Mouse (Mus musculus): ENCODE measurements around the gene Ccn2. TPM values are rescaled to one million over a fixed set of nuclear protein-coding genes. Genes with fewer than 3 reads are reported as not detected.
"Not testable (repeated sequence)": the region's sequence is repeated elsewhere in the genome, so short reads cannot be mapped to it uniquely, and the experiment has no call there.

Gene Ccn2
- polyA plus RNA-seq, 1 experiment from 2014 or later, result 1.4 TPM

GRCm38 (mm10) chr10:24615799-24616198, 20.6 kb downstream of the Ccn2 start:
- Histone ChIP-seq H3K9ac (replicated peaks; ENCODE audit: low read length) (no peak overlapping the region), H3K4me1 (ENCODE audit: control insufficient read depth, insufficient read depth, low read length) (no peaks in the 10 kb centered on the region), H3K27ac (replicated peaks; ENCODE audit: low read depth, low read length) (no peak overlapping the region), H3K9me3 (ENCODE audit: control insufficient read depth, low read length) (no peaks in the 10 kb centered on the region), H3K4me2 (ENCODE audit: low read length) (no peak overlapping the region), H3K4me3 (replicated peaks; ENCODE audit: low read depth, low read length) (no peak overlapping the region), H3K27me3 (ENCODE audit: control insufficient read depth, insufficient read depth, low read length) (no peaks in the 10 kb centered on the region), H3K36me3 (ENCODE audit: control insufficient read depth, insufficient read depth, low read length) (no peaks in the 10 kb centered on the region)
- ATAC-seq (ENCODE audit: low FRiP score, low TSS enrichment) (no peak), DNase-seq (no peak)
- 84% methylated on average over 6 of the region's 6 CpGs for WGBS

- not testable (repeated sequence) for H3K27ac ChIP-seq (replicated peaks; ENCODE audit: low read depth, low read length); H3K4me3 ChIP-seq (replicated peaks; ENCODE audit: low read depth, low read length); ATAC-seq (ENCODE audit: low FRiP score, low TSS enrichment); H3K4me2 ChIP-seq (ENCODE audit: low read length); DNase-seq; H3K27me3 ChIP-seq (ENCODE audit: control insufficient read depth, insufficient read depth, low read length); H3K4me1 ChIP-seq (ENCODE audit: control insufficient read depth, insufficient read depth, low read length); H3K36me3 ChIP-seq (ENCODE audit: control insufficient read depth, insufficient read depth, low read length); H3K9me3 ChIP-seq (ENCODE audit: control insufficient read depth, low read length); H3K9ac ChIP-seq (replicated peaks; ENCODE audit: low read length)
- WGBS, result 91% methylated on average over 1 of the region's 1 CpGs
Observed at GRCm38 (mm10) chr10:24616572-24616971, 21.3 kb downstream of the Ccn2 start.

- DNase-seq, result peak; percentile 56
Observed at GRCm38 (mm10) chr10:24621572-24621971, 26.3 kb downstream of the Ccn2 start.

GRCm38 (mm10) chr10:24622586-24622985, 27.3 kb downstream of the Ccn2 start:
- no peaks in the 10 kb centered on the region for H3K27me3 ChIP-seq (ENCODE audit: control insufficient read depth, insufficient read depth, low read length)
- no peaks in the 10 kb centered on the region for H3K9me3 ChIP-seq (ENCODE audit: control insufficient read depth, low read length)
- H3K9ac ChIP-seq (replicated peaks; ENCODE audit: low read length), result no peak overlapping the region
- DNase-seq (peak; percentile 69), ATAC-seq (ENCODE audit: low FRiP score, low TSS enrichment) (no peak)
- no peaks in the 10 kb centered on the region for H3K36me3 ChIP-seq (ENCODE audit: control insufficient read depth, insufficient read depth, low read length)
- H3K27ac ChIP-seq (replicated peaks; ENCODE audit: low read depth, low read length), result no peak overlapping the region
- no peak overlapping the region for H3K4me2 ChIP-seq (ENCODE audit: low read length)
- no peaks in the 10 kb centered on the region for H3K4me1 ChIP-seq (ENCODE audit: control insufficient read depth, insufficient read depth, low read length)
- WGBS, result 28% methylated on average over 7 of the region's 7 CpGs
- H3K4me3 ChIP-seq (replicated peaks; ENCODE audit: low read depth, low read length), result no peak overlapping the region

More at GRCm38 (mm10) chr10:24621572-24621971, 26.3 kb downstream of the Ccn2 start:
- Histone ChIP-seq H3K27ac (replicated peaks; ENCODE audit: low read depth, low read length) (no peak overlapping the region), H3K9me3 (ENCODE audit: control insufficient read depth, low read length) (no peaks in the 10 kb centered on the region), H3K4me1 (ENCODE audit: control insufficient read depth, insufficient read depth, low read length) (no peaks in the 10 kb centered on the region), H3K36me3 (ENCODE audit: control insufficient read depth, insufficient read depth, low read length) (no peaks in the 10 kb centered on the region), H3K4me2 (ENCODE audit: low read length) (no peak overlapping the region), H3K9ac (replicated peaks; ENCODE audit: low read length) (no peak overlapping the region), H3K4me3 (replicated peaks; ENCODE audit: low read depth, low read length) (no peak overlapping the region), H3K27me3 (ENCODE audit: control insufficient read depth, insufficient read depth, low read length) (no peaks in the 10 kb centered on the region)
- 42% methylated on average over 9 of the region's 9 CpGs for WGBS
- no peak for ATAC-seq (ENCODE audit: low FRiP score, low TSS enrichment)

- H3K36me3 ChIP-seq (ENCODE audit: control insufficient read depth, insufficient read depth, low read length), result no peaks in the 10 kb centered on the region
- H3K4me3 ChIP-seq (replicated peaks; ENCODE audit: low read depth, low read length), result no peak overlapping the region
- WGBS, result 37% methylated on average over 24 of the region's 24 CpGs
- no peak overlapping the region for H3K9ac ChIP-seq (replicated peaks; ENCODE audit: low read length)
- ATAC-seq (ENCODE audit: low FRiP score, low TSS enrichment) (peak; percentile 68), DNase-seq (peak; percentile 92)
- no peaks in the 10 kb centered on the region for H3K27me3 ChIP-seq (ENCODE audit: control insufficient read depth, insufficient read depth, low read length)
- H3K27ac ChIP-seq (replicated peaks; ENCODE audit: low read depth, low read length), result no peak overlapping the region
- H3K4me1 ChIP-seq (ENCODE audit: control insufficient read depth, insufficient read depth, low read length), result no peaks in the 10 kb centered on the region
- no peak overlapping the region; the same call in 1 of the 2 replicates for H3K4me2 ChIP-seq (ENCODE audit: low read length)
- H3K9me3 ChIP-seq (ENCODE audit: control insufficient read depth, low read length), result no peaks in the 10 kb centered on the region
Observed at GRCm38 (mm10) chr10:24625060-24625701, 29.9 kb downstream of the Ccn2 start.

GRCm38 (mm10) chr10:24627262-24627661, 32.0 kb downstream of the Ccn2 start:
- no peak overlapping the region for H3K27ac ChIP-seq (replicated peaks; ENCODE audit: low read depth, low read length)
- DNase-seq, result no peak
- 67% methylated on average over 12 of the region's 12 CpGs for WGBS

GRCm38 (mm10) chr10:24628466-24628865, 33.2 kb downstream of the Ccn2 start:
- DNase-seq (no peak), ATAC-seq (ENCODE audit: low FRiP score, low TSS enrichment) (no peak)
- H3K4me3 ChIP-seq (replicated peaks; ENCODE audit: low read depth, low read length), result no peak overlapping the region
- whole genome bisulfite sequencing, result 88% methylated on average over 9 of the region's 9 CpGs
- no peaks in the 10 kb centered on the region for H3K9me3 ChIP-seq (ENCODE audit: control insufficient read depth, low read length)
- H3K27ac ChIP-seq (replicated peaks; ENCODE audit: low read depth, low read length), result no peak overlapping the region
- H3K27me3 ChIP-seq (ENCODE audit: control insufficient read depth, insufficient read depth, low read length), result no peaks in the 10 kb centered on the region
- H3K4me1 ChIP-seq (ENCODE audit: control insufficient read depth, insufficient read depth, low read length), result no peaks in the 10 kb centered on the region
- H3K9ac ChIP-seq (replicated peaks; ENCODE audit: low read length), result no peak overlapping the region
- no peaks in the 10 kb centered on the region for H3K36me3 ChIP-seq (ENCODE audit: control insufficient read depth, insufficient read depth, low read length)
- H3K4me2 ChIP-seq (ENCODE audit: low read length), result no peak overlapping the region

More at GRCm38 (mm10) chr10:24627262-24627661, 32.0 kb downstream of the Ccn2 start:
- H3K9ac ChIP-seq (replicated peaks; ENCODE audit: low read length), result no peak overlapping the region
- H3K9me3 ChIP-seq (ENCODE audit: control insufficient read depth, low read length), result no peaks in the 10 kb centered on the region
- H3K36me3 ChIP-seq (ENCODE audit: control insufficient read depth, insufficient read depth, low read length), result no peaks in the 10 kb centered on the region
- H3K27me3 ChIP-seq (ENCODE audit: control insufficient read depth, insufficient read depth, low read length), result no peaks in the 10 kb centered on the region
- ATAC-seq (ENCODE audit: low FRiP score, low TSS enrichment), result no peak
- no peaks in the 10 kb centered on the region for H3K4me1 ChIP-seq (ENCODE audit: control insufficient read depth, insufficient read depth, low read length)
- H3K4me2 ChIP-seq (ENCODE audit: low read length), result no peak overlapping the region
- no peak overlapping the region for H3K4me3 ChIP-seq (replicated peaks; ENCODE audit: low read depth, low read length)

- H3K27ac ChIP-seq (replicated peaks; ENCODE audit: low read depth, low read length), result no peak overlapping the region
- DNase-seq (no peak), ATAC-seq (ENCODE audit: low FRiP score, low TSS enrichment) (no peak)
- H3K27me3 ChIP-seq (ENCODE audit: control insufficient read depth, insufficient read depth, low read length), result no peaks in the 10 kb centered on the region
- H3K36me3 ChIP-seq (ENCODE audit: control insufficient read depth, insufficient read depth, low read length), result no peaks in the 10 kb centered on the region
- 85% methylated on average over 9 of the region's 9 CpGs for WGBS
- H3K9ac ChIP-seq (replicated peaks; ENCODE audit: low read length), result no peak overlapping the region
- no peak overlapping the region for H3K4me3 ChIP-seq (replicated peaks; ENCODE audit: low read depth, low read length)
- H3K4me2 ChIP-seq (ENCODE audit: low read length), result no peak overlapping the region
- no peaks in the 10 kb centered on the region for H3K9me3 ChIP-seq (ENCODE audit: control insufficient read depth, low read length)
- no peaks in the 10 kb centered on the region for H3K4me1 ChIP-seq (ENCODE audit: control insufficient read depth, insufficient read depth, low read length)
Observed at GRCm38 (mm10) chr10:24629086-24629720, 34.0 kb downstream of the Ccn2 start.
